Mouse (Mus musculus) lung, embryonic 15.5 days (tissue): ENCODE measurements around the gene Gnaz. TPM values are rescaled to one million over a fixed set of nuclear protein-coding genes. Genes with fewer than 3 reads are reported as not detected.

Source experiments
- ATAC-seq: fragments of 200-750 bp; cut with Nextera tagmentation; 2 replicates; pipeline ENCODE4 v1.8.0; 2017; ENCODE audit warnings: moderate number of reproducible peaks, borderline replicate concordance; ENCODE audit not compliant: low FRiP score, low TSS enrichment; ENCODE audit errors: extremely low read depth
- H3K27ac ChIP-seq: fragments of 300-500 bp; sonication (generic); 2 replicates; pipeline ENCODE4 v1.5.1; 2015; ENCODE audit warnings: moderate library complexity, mild to moderate bottlenecking, inconsistent platforms
- H3K27me3 ChIP-seq: fragments of 300-500 bp; sonication (generic); 2 replicates; pipeline ENCODE4 v1.6.1; 2015; ENCODE audit warnings: inconsistent platforms
- H3K36me3 ChIP-seq: fragments of 300-500 bp; sonication (generic); 2 replicates; pipeline ENCODE4 v1.6.1; 2015; ENCODE audit warnings: inconsistent platforms
- H3K4me1 ChIP-seq: fragments of 300-500 bp; sonication (generic); 2 replicates; pipeline ENCODE4 v1.6.1; 2015; ENCODE audit warnings: inconsistent platforms
- H3K4me2 ChIP-seq: fragments of 300-500 bp; sonication (generic); 2 replicates; pipeline ENCODE4 v1.6.1; 2015; ENCODE audit warnings: inconsistent platforms, mild to moderate bottlenecking, moderate library complexity
- H3K4me3 ChIP-seq: fragments of 300-500 bp; sonication (generic); 2 replicates; pipeline ENCODE4 v1.5.1; 2015; ENCODE audit warnings: mild to moderate bottlenecking, inconsistent platforms
- H3K9ac ChIP-seq: fragments of 300-500 bp; sonication (generic); 2 replicates; pipeline ENCODE4 v1.6.1; 2015; ENCODE audit warnings: inconsistent platforms
- H3K9me3 ChIP-seq: fragments of 300-500 bp; sonication (generic); 2 replicates; pipeline ENCODE4 v1.6.1; 2016; ENCODE audit warnings: inconsistent platforms
- WGBS: fragments of 180-500 bp; shearing (Covaris S2); methylation state at CpG from one replicate; pipeline ENCODE4 v1.1.7; 2015; 5-methylcytosine and 5-hydroxymethylcytosine counted together
- polyA plus RNA-seq: library from polyadenylated mRNA; unstranded; fragments of >200 nt; fragmentation: Nextera tagmentation; extraction: Ambion mirVana; gene quantifications from 2 replicates; pipeline ENCODE4 v1.2.1, GENCODE M21; 2015

Gene Gnaz
- polyA plus RNA-seq, 1 experiment from 2014 or later, result 3.0 TPM

GRCm38 (mm10) chr10:74975626-74976025 lies 8.6 kb downstream of the Gnaz start:
- Histone ChIP-seq H3K27me3 (no peaks in the 10 kb centered on the region; the same call in 1 of the 2 replicates), H3K4me1 (no peaks in the 10 kb centered on the region), H3K9ac (no peak overlapping the region), H3K4me2 (no peak overlapping the region), H3K27ac (no peak overlapping the region), H3K36me3 (no peaks in the 10 kb centered on the region), H3K4me3 (no peak overlapping the region), H3K9me3 (no peaks in the 10 kb centered on the region)
- WGBS, result 39% methylated on average over 7 of the region's 7 CpGs
- ATAC-seq, result no peak

GRCm38 (mm10) chr10:74976429-74976828 lies 9.5 kb downstream of the Gnaz start:
- ATAC-seq, result no peak
- no peaks in the 10 kb centered on the region; the same call in 1 of the 2 replicates for H3K27me3 ChIP-seq
- WGBS, result 35% methylated on average over 7 of the region's 7 CpGs

GRCm38 (mm10) chr10:74978056-74978455 lies 11.1 kb downstream of the Gnaz start:
- Histone ChIP-seq H3K27ac (no peak overlapping the region), H3K9me3 (no peaks in the 10 kb centered on the region), H3K4me2 (no peak overlapping the region), H3K4me1 (no peaks in the 10 kb centered on the region), H3K27me3 (no peaks in the 10 kb centered on the region; the same call in 1 of the 2 replicates), H3K36me3 (no peaks in the 10 kb centered on the region), H3K4me3 (no peak overlapping the region), H3K9ac (no peak overlapping the region)
- no peak for ATAC-seq
- 73% methylated on average over 4 of the region's 4 CpGs for WGBS

More at GRCm38 (mm10) chr10:74976429-74976828, 9.5 kb downstream of the Gnaz start:
- H3K36me3 ChIP-seq, result no peaks in the 10 kb centered on the region
- H3K9me3 ChIP-seq, result no peaks in the 10 kb centered on the region
- no peak overlapping the region for H3K4me2 ChIP-seq
- no peaks in the 10 kb centered on the region for H3K4me1 ChIP-seq
- H3K4me3 ChIP-seq, result no peak overlapping the region
- H3K9ac ChIP-seq, result no peak overlapping the region
- H3K27ac ChIP-seq, result no peak overlapping the region

- Histone ChIP-seq H3K4me1 (no peaks in the 10 kb centered on the region), H3K4me2 (no peak overlapping the region), H3K4me3 (no peak overlapping the region), H3K36me3 (no peaks in the 10 kb centered on the region), H3K27ac (no peak overlapping the region), H3K9me3 (no peaks in the 10 kb centered on the region), H3K27me3 (no peaks in the 10 kb centered on the region; the same call in 1 of the 2 replicates), H3K9ac (no peak overlapping the region)
- no peak for ATAC-seq
- WGBS, result 82% methylated on average over 12 of the region's 12 CpGs
Observed at GRCm38 (mm10) chr10:74981159-74981558, 14.2 kb downstream of the Gnaz start.

GRCm38 (mm10) chr10:74983176-74983575 lies 16.2 kb downstream of the Gnaz start:
- ATAC-seq, result no peak
- Histone ChIP-seq H3K9ac (no peak overlapping the region), H3K27me3 (no peaks in the 10 kb centered on the region; the same call in 1 of the 2 replicates), H3K4me1 (peaks cover 3% of the 10 kb centered on the region), H3K9me3 (no peaks in the 10 kb centered on the region), H3K4me2 (no peak overlapping the region), H3K27ac (no peak overlapping the region), H3K36me3 (no peaks in the 10 kb centered on the region), H3K4me3 (no peak overlapping the region)
- 67% methylated on average over 8 of the region's 8 CpGs for WGBS

- H3K4me1 ChIP-seq, result peaks cover 10% of the 10 kb centered on the region
- no peak overlapping the region for H3K4me3 ChIP-seq
- no peaks in the 10 kb centered on the region for H3K27me3 ChIP-seq
- no peaks in the 10 kb centered on the region for H3K9me3 ChIP-seq
- no peaks in the 10 kb centered on the region for H3K36me3 ChIP-seq
- no peak overlapping the region for H3K9ac ChIP-seq
- H3K4me2 ChIP-seq, result no peak overlapping the region
- no peak overlapping the region for H3K27ac ChIP-seq
- 40% methylated on average over 14 of the region's 14 CpGs for WGBS
- peak; percentile 33; the same call in 1 of the 2 replicates for ATAC-seq
Observed at GRCm38 (mm10) chr10:74987698-74988470, 20.9 kb downstream of the Gnaz start.

- ATAC-seq, result no peak
- Histone ChIP-seq H3K27ac (no peak overlapping the region), H3K36me3 (no peaks in the 10 kb centered on the region), H3K9ac (no peak overlapping the region), H3K4me1 (peaks cover 11% of the 10 kb centered on the region), H3K9me3 (no peaks in the 10 kb centered on the region), H3K4me2 (no peak overlapping the region), H3K27me3 (no peaks in the 10 kb centered on the region), H3K4me3 (no peak overlapping the region)
- 74% methylated on average over 4 of the region's 4 CpGs for WGBS
Observed at GRCm38 (mm10) chr10:74989814-74990213, 22.8 kb downstream of the Gnaz start.

GRCm38 (mm10) chr10:74990584-74991322 lies 23.8 kb downstream of the Gnaz start:
- Histone ChIP-seq H3K27me3 (no peaks in the 10 kb centered on the region), H3K4me1 (peaks cover 21% of the 10 kb centered on the region), H3K9ac (no peak overlapping the region), H3K9me3 (no peaks in the 10 kb centered on the region), H3K4me2 (peak overlapping the region; percentile 22; the same call in 1 of the 2 replicates), H3K4me3 (no peak overlapping the region), H3K36me3 (no peaks in the 10 kb centered on the region), H3K27ac (no peak overlapping the region)
- 38% methylated on average over 26 of the region's 26 CpGs for WGBS
- ATAC-seq, result 0 out of 2 replicates have a peak, but pooled peaks have one; percentile 15

GRCm38 (mm10) chr10:74994863-74995262 lies 27.9 kb downstream of the Gnaz start:
- H3K4me1 ChIP-seq, result peaks cover 19% of the 10 kb centered on the region
- no peak overlapping the region for H3K9ac ChIP-seq
- no peak overlapping the region for H3K4me3 ChIP-seq
- H3K27ac ChIP-seq, result no peak overlapping the region
- H3K27me3 ChIP-seq, result no peaks in the 10 kb centered on the region
- ATAC-seq, result no peak
- WGBS, result 10% methylated on average over 5 of the region's 5 CpGs
- no peaks in the 10 kb centered on the region for H3K9me3 ChIP-seq
- no peaks in the 10 kb centered on the region for H3K36me3 ChIP-seq
- peak overlapping the region; percentile 49 for H3K4me2 ChIP-seq

GRCm38 (mm10) chr10:74995377-74995776 lies 28.4 kb downstream of the Gnaz start:
- Histone ChIP-seq H3K27me3 (no peaks in the 10 kb centered on the region), H3K36me3 (no peaks in the 10 kb centered on the region), H3K27ac (no peak overlapping the region), H3K4me1 (peaks cover 19% of the 10 kb centered on the region), H3K9me3 (no peaks in the 10 kb centered on the region), H3K4me3 (0 out of 2 replicates have a peak overlapping the region, but pooled peaks have one; percentile 13), H3K9ac (no peak overlapping the region), H3K4me2 (peak overlapping the region; percentile 49)
- 4% methylated on average over 17 of the region's 17 CpGs for WGBS
- no peak; the same call in 1 of the 2 replicates for ATAC-seq

- no peaks in the 10 kb centered on the region for H3K27me3 ChIP-seq
- no peak overlapping the region for H3K4me2 ChIP-seq
- no peaks in the 10 kb centered on the region for H3K36me3 ChIP-seq
- no peak for ATAC-seq
- no peak overlapping the region for H3K9ac ChIP-seq
- 88% methylated on average over 8 of the region's 8 CpGs for WGBS
- H3K4me3 ChIP-seq, result no peak overlapping the region
- no peak overlapping the region for H3K27ac ChIP-seq
- peaks cover 15% of the 10 kb centered on the region for H3K4me1 ChIP-seq
- H3K9me3 ChIP-seq, result no peaks in the 10 kb centered on the region
Observed at GRCm38 (mm10) chr10:75001391-75001790, 34.4 kb downstream of the Gnaz start.

GRCm38 (mm10) chr10:75004067-75004466 lies 37.1 kb downstream of the Gnaz start:
- H3K27ac ChIP-seq, result peak overlapping the region; percentile 29; the same call in 1 of the 2 replicates
- H3K9ac ChIP-seq, result no peak overlapping the region
- H3K4me1 ChIP-seq, result peaks cover 15% of the 10 kb centered on the region
- no peaks in the 10 kb centered on the region for H3K9me3 ChIP-seq
- ATAC-seq, result peak; percentile 24
- H3K4me2 ChIP-seq, result no peak overlapping the region
- WGBS, result 40% methylated on average over 3 of the region's 3 CpGs
- no peaks in the 10 kb centered on the region for H3K27me3 ChIP-seq
- no peak overlapping the region for H3K4me3 ChIP-seq
- no peaks in the 10 kb centered on the region for H3K36me3 ChIP-seq
